Mouse (Mus musculus): ENCODE measurements around the gene Wdtc1. TPM values are rescaled to one million over a fixed set of nuclear protein-coding genes. Genes with fewer than 3 reads are reported as not detected.

The Wdtc1 gene
- total and polyA plus RNA-seq, 3 experiments, result 13.2 to 35.3 TPM; not detected in 1

DNA sequence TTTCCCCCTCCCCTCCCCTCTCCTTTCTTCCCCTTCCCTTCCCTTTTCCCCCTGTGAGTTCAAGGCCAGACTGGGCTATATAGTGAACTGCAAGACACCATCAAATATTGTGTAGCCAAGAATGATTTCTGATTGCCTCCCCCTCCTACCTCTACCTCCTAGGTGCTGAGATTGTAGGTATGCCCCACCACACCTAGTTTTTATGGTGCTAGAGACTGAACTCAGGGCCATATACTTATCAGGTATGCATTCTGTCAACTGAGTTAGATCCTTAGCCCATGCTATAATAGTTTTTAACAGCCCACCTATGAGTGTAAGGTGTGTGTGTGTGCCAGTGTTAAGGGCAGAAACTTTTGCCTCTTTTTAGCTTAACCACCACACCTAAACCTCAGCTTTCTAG, 33.8 kb upstream of the Wdtc1 start:
- H3K9ac ChIP-seq (ENCODE audit: control insufficient read depth, low read depth, low read length, poor library complexity, severe bottlenecking), result no peak overlapping the region
- no peaks in the 10 kb centered on the region for H3K36me3 ChIP-seq (ENCODE audit: control insufficient read depth in 1 of 2, insufficient read depth in 2 of 2, low read length in 2 of 2)
- TF ChIP-seq CTCF (IDR thresholded peaks at IDR 0.05 in 2 of 3, conservative IDR thresholded peaks at IDR 0.05 in 1 of 3; ENCODE audit: control insufficient read depth in 1 of 3, insufficient read depth in 1 of 3, low read depth in 2 of 3, low read length in 3 of 3, poor library complexity in 1 of 3, severe bottlenecking in 1 of 3) (no peak), POLR2AphosphoS5 (IDR thresholded peaks at IDR 0.05; ENCODE audit: borderline replicate concordance, low read depth, low read length) (no peak), CHD2 (IDR thresholded peaks at IDR 0.05; ENCODE audit: low read length) (no peak), RCOR1 (IDR thresholded peaks at IDR 0.05; ENCODE audit: low read depth, low read length) (no peak), ZKSCAN1 (IDR thresholded peaks at IDR 0.05; ENCODE audit: low read depth, low read length) (no peak), RAD21 (IDR thresholded peaks at IDR 0.05; ENCODE audit: low read depth, low read length) (no peak), JUND (IDR thresholded peaks at IDR 0.05; ENCODE audit: low read depth, low read length) (no peak), CHD1 (IDR thresholded peaks at IDR 0.05; ENCODE audit: low read depth, low read length) (no peak), MAZ (IDR thresholded peaks at IDR 0.05; ENCODE audit: low read depth, low read length) (no peak)
- no peak overlapping the region for H3K27ac ChIP-seq (ENCODE audit: control insufficient read depth, low read depth, low read length)
- H3K4me3 ChIP-seq (ENCODE audit: control insufficient read depth in 1 of 2, insufficient read depth in 1 of 2, low read depth in 2 of 2, low read length in 2 of 2), result no peak overlapping the region
- H3K4me1 ChIP-seq (ENCODE audit: control insufficient read depth in 1 of 2, insufficient read depth in 2 of 2, low read length in 2 of 2), result peaks cover 2 to 16% of the 10 kb centered on the region in 2 experiments; a peak in 3 of 4 replicates
- DNase-seq (ENCODE audit: low read depth, low spot score), result no peak
- H3K9me3 ChIP-seq (replicated peaks; ENCODE audit: insufficient read depth, low read length), result no peaks in the 10 kb centered on the region
- no peaks in the 10 kb centered on the region for H3K27me3 ChIP-seq (ENCODE audit: control insufficient read depth in 1 of 2, insufficient read depth in 2 of 2, low read length in 2 of 2)
- H3K79me2 ChIP-seq (ENCODE audit: control insufficient read depth, insufficient read depth, low read length, poor library complexity), result no peaks in the 10 kb centered on the region

DNA sequence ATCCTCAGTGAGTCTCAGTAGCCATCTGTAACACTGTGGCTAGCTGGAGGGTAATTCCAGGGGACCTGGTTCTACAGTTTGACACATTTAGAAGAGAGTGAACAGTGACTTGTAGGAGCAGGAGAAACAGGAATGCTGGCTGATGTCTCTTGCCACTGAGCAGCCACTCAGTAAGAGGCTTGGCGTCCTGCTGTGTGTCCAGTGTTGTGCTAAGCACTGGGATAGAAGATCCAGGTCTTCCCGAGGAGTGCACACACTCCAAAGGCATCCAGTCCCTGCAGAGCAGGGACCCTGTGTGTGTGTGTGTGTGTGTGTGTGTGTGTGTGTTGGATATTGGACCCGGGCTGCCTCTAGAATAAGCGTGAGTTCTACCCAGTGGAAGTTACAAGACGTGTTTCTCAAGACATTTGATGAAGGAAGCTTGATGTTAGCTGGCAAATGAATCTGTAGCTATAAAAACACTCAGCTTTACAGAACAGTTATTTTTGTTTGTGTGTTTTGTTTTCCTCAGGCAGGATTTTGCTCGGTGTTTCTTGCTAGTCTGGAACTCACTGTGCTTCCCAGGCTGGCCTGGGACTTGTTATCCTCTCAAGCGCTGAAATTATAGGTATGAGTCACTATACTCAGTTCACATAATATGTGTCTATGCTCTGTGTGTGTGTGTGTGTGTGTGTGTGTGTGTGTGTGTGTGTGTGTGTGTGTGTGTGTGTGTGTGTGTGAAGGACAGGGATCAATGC, 32.9 kb upstream of the Wdtc1 start:
- Histone ChIP-seq H3K4me1 (ENCODE audit: control insufficient read depth in 1 of 2, insufficient read depth in 2 of 2, low read length in 2 of 2) (peaks cover 2 to 16% of the 10 kb centered on the region in 2 experiments; a peak in 3 of 4 replicates), H3K9me3 (replicated peaks; ENCODE audit: insufficient read depth, low read length) (no peaks in the 10 kb centered on the region), H3K79me2 (ENCODE audit: control insufficient read depth, insufficient read depth, low read length, poor library complexity) (peaks cover 1% of the 10 kb centered on the region; the same call in 1 of the 2 replicates), H3K9ac (ENCODE audit: control insufficient read depth, low read depth, low read length, poor library complexity, severe bottlenecking) (no peak overlapping the region), H3K27me3 (ENCODE audit: control insufficient read depth in 1 of 2, insufficient read depth in 2 of 2, low read length in 2 of 2) (no peaks in the 10 kb centered on the region), H3K36me3 (ENCODE audit: control insufficient read depth in 1 of 2, insufficient read depth in 2 of 2, low read length in 2 of 2) (no peaks in the 10 kb centered on the region), H3K4me3 (ENCODE audit: control insufficient read depth in 1 of 2, insufficient read depth in 1 of 2, low read depth in 2 of 2, low read length in 2 of 2) (no peak overlapping the region), H3K27ac (ENCODE audit: control insufficient read depth, low read depth, low read length) (no peak overlapping the region)
- no peak for DNase-seq (ENCODE audit: low read depth, low spot score)
- TF ChIP-seq USF2 (IDR thresholded peaks at IDR 0.05; ENCODE audit: borderline replicate concordance in 1 of 2, insufficient read depth in 1 of 2, low read depth in 1 of 2, low read length in 2 of 2) (no peak), RAD21 (IDR thresholded peaks at IDR 0.05; ENCODE audit: low read depth, low read length) (no peak), JUND (IDR thresholded peaks at IDR 0.05; ENCODE audit: low read depth, low read length) (no peak), MYC (IDR thresholded peaks at IDR 0.05; ENCODE audit: low read depth, low read length) (no peak), SMC3 (IDR thresholded peaks at IDR 0.05; ENCODE audit: low read depth, low read length) (no peak), TBP (IDR thresholded peaks at IDR 0.05; ENCODE audit: low read depth, low read length) (no peak), GABPA (IDR thresholded peaks at IDR 0.05; ENCODE audit: low read depth, low read length) (no peak), NRF1 (IDR thresholded peaks at IDR 0.05; ENCODE audit: insufficient read depth, low read depth, low read length, poor library complexity, severe bottlenecking) (no peak), MAX (IDR thresholded peaks at IDR 0.05; ENCODE audit: low read length) (no peak), POLR2A (IDR thresholded peaks at IDR 0.05; ENCODE audit: control insufficient read depth in 1 of 2, insufficient read depth in 1 of 2, low read depth in 1 of 2, low read length in 2 of 2, poor library complexity in 1 of 2) (no peak), EP300 (IDR thresholded peaks at IDR 0.05; ENCODE audit: low read depth in 1 of 2, low read length in 2 of 2) (no peak), CHD1 (IDR thresholded peaks at IDR 0.05; ENCODE audit: low read depth, low read length) (no peak), E2F4 (IDR thresholded peaks at IDR 0.05; ENCODE audit: borderline replicate concordance, low read depth, low read length) (no peak), POLR2AphosphoS2 (IDR thresholded peaks at IDR 0.05; ENCODE audit: low read length) (no peak), CHD2 (IDR thresholded peaks at IDR 0.05; ENCODE audit: low read length) (no peak), BHLHE40 (IDR thresholded peaks at IDR 0.05; ENCODE audit: borderline replicate concordance, low read depth, low read length) (no peak), CTCF (IDR thresholded peaks at IDR 0.05 in 2 of 3, conservative IDR thresholded peaks at IDR 0.05 in 1 of 3; ENCODE audit: control insufficient read depth in 1 of 3, insufficient read depth in 1 of 3, low read depth in 2 of 3, low read length in 3 of 3, poor library complexity in 1 of 3, severe bottlenecking in 1 of 3) (no peak), MYB (IDR thresholded peaks at IDR 0.05; ENCODE audit: low read depth, low read length) (no peak)

All from MEL (cell line).